Comparison of ENCODE assay signal across 9 mouse cellular contexts in the genomic region with DNA sequence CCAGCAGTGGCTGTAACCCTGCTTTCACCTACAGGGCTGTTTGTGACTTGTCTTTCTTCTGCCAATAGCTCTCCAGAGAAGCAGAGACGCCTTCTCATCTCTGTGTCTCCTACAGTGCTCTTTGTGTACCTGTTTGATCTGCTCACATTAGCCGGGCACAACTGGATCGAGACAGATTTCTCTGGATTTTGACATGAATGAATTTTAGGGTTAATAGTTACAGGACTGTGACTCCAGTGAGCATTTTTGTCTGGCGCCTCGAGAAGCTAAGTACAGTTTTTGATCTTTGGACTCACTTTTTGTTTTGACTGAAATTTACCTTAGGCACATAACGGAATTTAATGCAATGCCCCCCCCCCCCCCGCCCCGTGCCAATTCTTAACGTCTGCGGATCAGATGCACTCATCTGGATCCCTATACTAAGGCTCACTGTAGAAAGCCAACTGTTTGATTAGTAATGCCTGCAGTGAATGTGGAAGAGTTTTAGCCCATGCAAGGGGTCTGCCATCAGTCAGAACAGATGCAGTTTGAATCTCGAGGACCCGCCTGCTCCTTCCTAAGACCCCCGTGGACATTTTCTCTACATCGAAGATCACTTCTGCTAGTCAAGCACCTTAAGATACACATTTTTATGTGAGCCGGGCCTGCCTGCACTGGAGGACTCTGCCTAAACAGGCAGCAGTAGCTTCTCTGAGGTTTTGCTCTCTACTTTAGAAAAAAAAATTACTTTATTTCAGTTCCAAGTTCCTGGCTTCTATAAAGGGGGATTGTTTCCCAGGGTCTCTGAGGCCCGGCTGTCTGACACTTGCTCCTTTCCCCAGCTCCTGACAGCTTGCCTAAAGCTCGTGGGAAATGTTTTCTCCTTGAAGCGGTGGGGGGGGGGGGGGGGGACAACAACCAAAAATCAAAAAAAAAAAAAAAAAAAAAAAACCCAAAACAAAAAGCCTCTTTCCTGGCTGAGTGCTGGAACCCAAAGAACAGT. TPM values are rescaled to one million over a fixed set of nuclear protein-coding genes. Genes with fewer than 3 reads are reported as not detected.
DNase-seq lines count a peak whose midpoint lies in the region; ATAC-seq and TF ChIP-seq lines count a peak whose summit lies in the region.
"Had no signal": no experiment of that assay in that cellular context is flagged by ENCODE, and none has a peak within 500 bp of the region (broad histone marks: within the 10 kb centered on the region; RNA-seq: fewer than 3 reads in every experiment).

No protein-coding gene starts in this region.

- 67% methylated on average over 17 of the region's 18 CpGs for WGBS in heart, embryonic 13.5 days
- WGBS in hindbrain, postnatal 0 days = 37% methylated on average over 18 of the region's 18 CpGs
- 56% methylated on average over 17 of the region's 18 CpGs for WGBS in midbrain, embryonic 12.5 days

- ATAC-seq in heart, embryonic 13.5 days (ENCODE audit: extremely low read depth, insufficient number of reproducible peaks, low FRiP score, low TSS enrichment) = no peak
- ATAC-seq in hindbrain, postnatal 0 days = peak; percentile 79
- peak; percentile 44; the same call in 1 of the 2 replicates for ATAC-seq in midbrain, embryonic 12.5 days (ENCODE audit: low FRiP score, low read depth)

- no peaks in the 10 kb centered on the region for H3K27me3 ChIP-seq in heart, embryonic 13.5 days (replicated peaks)
- no peaks in the 10 kb centered on the region for H3K27me3 ChIP-seq in hindbrain, postnatal 0 days (ENCODE audit: insufficient read depth, low read length)
- peaks cover 5% of the 10 kb centered on the region; the same call in 1 of the 2 replicates for H3K27me3 ChIP-seq in midbrain, embryonic 12.5 days

- no peak for TF ChIP-seq CTCF in hindbrain, postnatal 0 days (IDR thresholded peaks at IDR 0.05; ENCODE audit: low read depth)

- H3K9ac ChIP-seq in heart, embryonic 13.5 days = no peak overlapping the region
- H3K9ac ChIP-seq in hindbrain, postnatal 0 days (replicated peaks; ENCODE audit: low read length) = no peak overlapping the region; the same call in 1 of the 2 replicates
- H3K9ac ChIP-seq in midbrain, embryonic 12.5 days (replicated peaks) = no peak overlapping the region

- no peaks in the 10 kb centered on the region for H3K9me3 ChIP-seq in heart, embryonic 13.5 days
- no peaks in the 10 kb centered on the region for H3K9me3 ChIP-seq in hindbrain, postnatal 0 days (ENCODE audit: low read length)
- no peaks in the 10 kb centered on the region for H3K9me3 ChIP-seq in midbrain, embryonic 12.5 days

- H3K27ac ChIP-seq in heart, embryonic 13.5 days (replicated peaks) = no peak overlapping the region
- peak overlapping the region; percentile 93 for H3K27ac ChIP-seq in brown adipose tissue, adult 24 weeks (replicated peaks; ENCODE audit: low read depth, low read length)
- peak overlapping the region; percentile 71 for H3K27ac ChIP-seq in hindbrain, postnatal 0 days
- H3K27ac ChIP-seq in midbrain, embryonic 12.5 days (replicated peaks) = peak overlapping the region; percentile 56; the same call in 1 of the 2 replicates

- peak overlapping the region; percentile 23; the same call in 1 of the 2 replicates for H3K4me3 ChIP-seq in heart, embryonic 13.5 days
- peak overlapping the region; percentile 71 for H3K4me3 ChIP-seq in brown adipose tissue, adult 24 weeks (ENCODE audit: insufficient read depth, low read depth, low read length)
- H3K4me3 ChIP-seq in hindbrain, postnatal 0 days (ENCODE audit: low read length) = peak overlapping the region; percentile 25; the same call in 1 of the 2 replicates
- H3K4me3 ChIP-seq in midbrain, embryonic 12.5 days = peak overlapping the region; percentile 14; the same call in 1 of the 2 replicates

- H3K36me3 ChIP-seq in heart, embryonic 13.5 days = no peaks in the 10 kb centered on the region
- H3K36me3 ChIP-seq in hindbrain, postnatal 0 days (ENCODE audit: insufficient read depth, low read length) = no peaks in the 10 kb centered on the region
- no peaks in the 10 kb centered on the region for H3K36me3 ChIP-seq in midbrain, embryonic 12.5 days

- no peak overlapping the region for H3K4me2 ChIP-seq in heart, embryonic 13.5 days
- H3K4me2 ChIP-seq in hindbrain, postnatal 0 days (ENCODE audit: low read depth, low read length) = peak overlapping the region; percentile 54
- H3K4me2 ChIP-seq in midbrain, embryonic 12.5 days (replicated peaks) = peak overlapping the region; percentile 38

- 0 out of 2 replicates have a peak, but pooled peaks cover 2% of the 10 kb centered on the region for H3K4me1 ChIP-seq in heart, embryonic 13.5 days
- H3K4me1 ChIP-seq in brown adipose tissue, adult 24 weeks (ENCODE audit: control insufficient read depth, insufficient read depth, insufficient read length, low read length) = peaks cover 26% of the 10 kb centered on the region
- H3K4me1 ChIP-seq in hindbrain, postnatal 0 days (ENCODE audit: insufficient read depth, low read length) = 0 out of 2 replicates have a peak, but pooled peaks cover 5% of the 10 kb centered on the region
- H3K4me1 ChIP-seq in midbrain, embryonic 12.5 days = peaks cover 18% of the 10 kb centered on the region

- no peak for DNase-seq in heart, adult 18-20 months
- peak; percentile 9 for DNase-seq in hindbrain, postnatal 0 days (ENCODE audit: low spot score)
- no peak for DNase-seq in ovary, postnatal 14 days (ENCODE audit: low spot score)
- DNase-seq in thymus, postnatal 25 days = no peak
- no peak for DNase-seq in spleen, postnatal 4 days (ENCODE audit: low spot score in 2 of 2)

RNA-seq across cellular contexts. Expression of a gene that starts 8.4 kb away (rescaled TPM):
- 2.5 and 3.7 TPM in 2 replicates for polyA plus RNA-seq in heart, embryonic 13.5 days (2015; fragmentation: Nextera tagmentation; extraction: Ambion mirVana)
- 10 to 100 TPM; 31.4 to 54.9 TPM for total RNA-seq in heart, adult 18-20 months (2021)
- 519 and 719 TPM in 2 replicates for polyA plus RNA-seq in brown adipose tissue, adult 24 weeks (2012; ENCODE audit: insufficient read depth, insufficient read length, missing spikeins)
- 45.3 and 48.8 TPM in 2 replicates for total RNA-seq in hindbrain, postnatal 0 days (2014; rRNA removed)
- polyA plus RNA-seq in hindbrain, postnatal 0 days (2015; fragmentation: Nextera tagmentation; extraction: Ambion mirVana) = 33.2 and 36.8 TPM in 2 replicates
- 25.0 and 26.9 TPM in 2 replicates for polyA plus RNA-seq in midbrain, embryonic 12.5 days (2016; fragmentation: Nextera tagmentation; extraction: Ambion mirVana)

RNA-seq across cellular contexts. Expression of a gene that starts 40.5 kb away (rescaled TPM):
- polyA plus RNA-seq in heart, embryonic 13.5 days (2015; fragmentation: Nextera tagmentation; extraction: Ambion mirVana) = 2.8 and 3.6 TPM in 2 replicates
- total RNA-seq in heart, adult 18-20 months (2021) = 10 to 100 TPM; 41.6 to 51.5 TPM
- polyA plus RNA-seq in brown adipose tissue, adult 24 weeks (2012; ENCODE audit: insufficient read depth, insufficient read length, missing spikeins) = 9.7 and 11.8 TPM in 2 replicates
- total RNA-seq in hindbrain, postnatal 0 days (2014; rRNA removed) = 0.14 and 1.1 TPM in 2 replicates
- 0.44 and 0.68 TPM in 2 replicates for polyA plus RNA-seq in hindbrain, postnatal 0 days (2015; fragmentation: Nextera tagmentation; extraction: Ambion mirVana)
- polyA plus RNA-seq in midbrain, embryonic 12.5 days (2016; fragmentation: Nextera tagmentation; extraction: Ambion mirVana) = 0.15 TPM in 1 of 2 replicates, not detected in the other
- total RNA-seq: hematopoietic stem cell, adult 5-6 weeks had no signal

RNA-seq across cellular contexts. Expression of a gene that starts 44.3 kb away (rescaled TPM):
- polyA plus RNA-seq in heart, embryonic 13.5 days (2015; fragmentation: Nextera tagmentation; extraction: Ambion mirVana) = 0.08 and 0.38 TPM in 2 replicates
- not detected for total RNA-seq in heart, adult 18-20 months (2021)
- 0.79 and 1.2 TPM in 2 replicates for polyA plus RNA-seq in brown adipose tissue, adult 24 weeks (2012; ENCODE audit: insufficient read depth, insufficient read length, missing spikeins)
- 0.52 and 0.90 TPM in 2 replicates for total RNA-seq in hindbrain, postnatal 0 days (2014; rRNA removed)
- 0.96 and 1.1 TPM in 2 replicates for polyA plus RNA-seq in hindbrain, postnatal 0 days (2015; fragmentation: Nextera tagmentation; extraction: Ambion mirVana)
- 0.18 and 0.24 TPM in 2 replicates for polyA plus RNA-seq in midbrain, embryonic 12.5 days (2016; fragmentation: Nextera tagmentation; extraction: Ambion mirVana)
- total RNA-seq: hematopoietic stem cell, adult 5-6 weeks had no signal

Comparison
In these comparisons a context has a peak if more than half of its experiments do, and no peak if none do; other contexts are left out.
1. H3K4me3 ChIP-seq: peak in every context shown above with its lines; median percentile 71 in brown adipose tissue, adult 24 weeks; 25 in hindbrain, postnatal 0 days; 23 in heart, embryonic 13.5 days; 14 in midbrain, embryonic 12.5 days.
2. RNA of a gene that starts 8.4 kb away (polyA plus RNA-seq): 519 to 719 TPM in brown adipose tissue, adult 24 weeks; 33.2 to 36.8 TPM in hindbrain, postnatal 0 days, 25.0 to 26.9 TPM in midbrain, embryonic 12.5 days and 2.5 to 3.7 TPM in heart, embryonic 13.5 days; every median in the first group is over 10 times any median in the second.